Mouse (Mus musculus) kidney, embryonic 15.5 days (tissue): ENCODE measurements around the gene Foxg1. TPM values are rescaled to one million over a fixed set of nuclear protein-coding genes. Genes with fewer than 3 reads are reported as not detected.

Experiments
- ATAC-seq: fragments of 200-750 bp; cut with Nextera tagmentation; replicated peaks from 2 replicates; pipeline ENCODE4 v1.8.0; 2017; ENCODE audit warnings: moderate TSS enrichment; ENCODE audit not compliant: low FRiP score
- H3K27ac ChIP-seq: fragments of 300-500 bp; sonication (generic); 2 replicates; pipeline ENCODE4 v1.5.1; 2015; ENCODE audit warnings: mild to moderate bottlenecking, inconsistent platforms
- H3K27me3 ChIP-seq: fragments of 300-500 bp; sonication (generic); 2 replicates; pipeline ENCODE4 v1.6.1; 2015; ENCODE audit warnings: inconsistent platforms
- H3K36me3 ChIP-seq: fragments of 300-500 bp; sonication (generic); 2 replicates; pipeline ENCODE4 v1.6.1; 2015; ENCODE audit warnings: inconsistent platforms
- H3K4me1 ChIP-seq: fragments of 300-500 bp; sonication (generic); 2 replicates; pipeline ENCODE4 v1.6.1; 2015; ENCODE audit warnings: inconsistent platforms
- H3K4me2 ChIP-seq: fragments of 300-500 bp; sonication (generic); 2 replicates; pipeline ENCODE4 v1.6.1; 2015; ENCODE audit warnings: moderate library complexity, mild to moderate bottlenecking, inconsistent platforms
- H3K4me3 ChIP-seq: fragments of 300-500 bp; sonication (generic); replicated peaks from 2 replicates; pipeline ENCODE4 v1.5.1; 2015; ENCODE audit warnings: mild to moderate bottlenecking, inconsistent platforms
- H3K9ac ChIP-seq: fragments of 300-500 bp; sonication (generic); 2 replicates; pipeline ENCODE4 v1.6.1; 2015; ENCODE audit warnings: mild to moderate bottlenecking, inconsistent platforms
- H3K9me3 ChIP-seq: fragments of 300-500 bp; sonication (generic); replicated peaks from 2 replicates; pipeline ENCODE4 v1.6.1; 2016; ENCODE audit warnings: inconsistent platforms
- WGBS: fragments of 180-500 bp; shearing (Covaris S2); methylation state at CpG from one replicate; pipeline ENCODE4 v1.1.7; 2015; ENCODE audit warnings: mixed read lengths; 5-methylcytosine and 5-hydroxymethylcytosine counted together
- polyA plus RNA-seq: library from polyadenylated mRNA; unstranded; fragments of >200 nt; fragmentation: Nextera tagmentation; extraction: Ambion mirVana; gene quantifications from 2 replicates; pipeline ENCODE4 v1.2.1, GENCODE M21; 2015

Foxg1 gene
- polyA plus RNA-seq, 1 experiment from 2014 or later = not detected

GRCm38 (mm10) chr12:49398163-49398540 is 15.7 kb downstream of the Foxg1 start:
- no peak for ATAC-seq
- Histone ChIP-seq H3K27me3 (peaks cover 79% of the 10 kb centered on the region), H3K9me3 (no peaks in the 10 kb centered on the region), H3K36me3 (no peaks in the 10 kb centered on the region), H3K4me1 (peaks cover 10% of the 10 kb centered on the region), H3K4me2 (no peak overlapping the region), H3K27ac (no peak overlapping the region), H3K9ac (no peak overlapping the region), H3K4me3 (no peak overlapping the region)

GRCm38 (mm10) chr12:49398636-49399035 is 16.2 kb downstream of the Foxg1 start:
- no peaks in the 10 kb centered on the region for H3K9me3 ChIP-seq
- H3K9ac ChIP-seq = no peak overlapping the region
- no peak for ATAC-seq
- no peaks in the 10 kb centered on the region for H3K36me3 ChIP-seq
- no peak overlapping the region for H3K27ac ChIP-seq
- H3K4me3 ChIP-seq = no peak overlapping the region
- peaks cover 82% of the 10 kb centered on the region for H3K27me3 ChIP-seq
- no peak overlapping the region for H3K4me2 ChIP-seq
- 20% methylated on average over 3 of the region's 3 CpGs for whole genome bisulfite sequencing
- peaks cover 10% of the 10 kb centered on the region for H3K4me1 ChIP-seq

DNA sequence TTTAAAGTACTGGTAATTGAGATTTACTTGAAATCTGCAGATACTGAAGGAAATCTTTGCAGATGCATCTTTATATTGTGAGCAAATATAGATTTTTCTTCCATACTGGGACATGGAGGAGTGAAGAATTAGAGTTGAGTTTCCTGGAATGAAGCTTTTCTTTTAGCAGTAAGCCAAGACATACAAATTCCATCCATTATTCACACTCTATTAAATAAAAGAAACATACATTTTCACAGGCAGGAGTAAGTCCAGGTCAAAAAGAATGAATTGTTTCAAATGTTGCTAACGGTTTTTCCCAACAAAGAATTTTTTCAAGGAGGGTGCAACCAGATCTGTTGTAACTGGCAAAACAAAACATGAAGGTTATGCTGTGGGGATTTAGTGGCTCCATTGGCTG is 17.2 kb downstream of the Foxg1 start:
- H3K4me1 ChIP-seq = peaks cover 10% of the 10 kb centered on the region
- H3K4me3 ChIP-seq = no peak overlapping the region
- H3K36me3 ChIP-seq = no peaks in the 10 kb centered on the region
- 8% methylated on average over 1 of the region's 1 CpGs for WGBS
- H3K27me3 ChIP-seq = peaks cover 81% of the 10 kb centered on the region
- no peak overlapping the region for H3K27ac ChIP-seq
- no peak overlapping the region for H3K4me2 ChIP-seq
- no peaks in the 10 kb centered on the region for H3K9me3 ChIP-seq
- no peak for ATAC-seq
- H3K9ac ChIP-seq = no peak overlapping the region

- H3K27me3 ChIP-seq = peaks cover 81% of the 10 kb centered on the region
- H3K4me2 ChIP-seq = no peak overlapping the region
- H3K36me3 ChIP-seq = no peaks in the 10 kb centered on the region
- no peak for ATAC-seq
- no peak overlapping the region for H3K27ac ChIP-seq
- H3K4me1 ChIP-seq = peaks cover 10% of the 10 kb centered on the region
- WGBS = 4% methylated on average over 9 of the region's 9 CpGs
- H3K9me3 ChIP-seq = no peaks in the 10 kb centered on the region
- no peak overlapping the region for H3K9ac ChIP-seq
- no peak overlapping the region for H3K4me3 ChIP-seq
Observed at GRCm38 (mm10) chr12:49400036-49400852, 17.8 kb downstream of the Foxg1 start.

GRCm38 (mm10) chr12:49400853-49401118 is 18.3 kb downstream of the Foxg1 start:
- H3K9ac ChIP-seq = no peak overlapping the region
- H3K4me2 ChIP-seq = peak overlapping the region; percentile 69
- H3K36me3 ChIP-seq = no peaks in the 10 kb centered on the region
- H3K9me3 ChIP-seq = no peaks in the 10 kb centered on the region
- H3K27ac ChIP-seq = no peak overlapping the region
- peaks cover 10% of the 10 kb centered on the region for H3K4me1 ChIP-seq
- ATAC-seq = peak; percentile 86
- under 1% methylated on average over 8 of the region's 8 CpGs for WGBS
- peaks cover 79% of the 10 kb centered on the region for H3K27me3 ChIP-seq
- peak overlapping the region; percentile 42 for H3K4me3 ChIP-seq

- under 1% methylated on average over 63 of the region's 68 CpGs for WGBS
- ATAC-seq = peak; percentile 82
- H3K4me2 ChIP-seq = peak overlapping the region; percentile 69
- H3K27me3 ChIP-seq = peaks cover 78% of the 10 kb centered on the region
- no peak overlapping the region for H3K27ac ChIP-seq
- no peak overlapping the region; the same call in 1 of the 2 replicates for H3K9ac ChIP-seq
- peak overlapping the region; percentile 42 for H3K4me3 ChIP-seq
- H3K4me1 ChIP-seq = peaks cover 10% of the 10 kb centered on the region
- no peaks in the 10 kb centered on the region for H3K36me3 ChIP-seq
- no peaks in the 10 kb centered on the region for H3K9me3 ChIP-seq
Observed at GRCm38 (mm10) chr12:49401119-49401795, 18.8 kb downstream of the Foxg1 start.

DNA sequence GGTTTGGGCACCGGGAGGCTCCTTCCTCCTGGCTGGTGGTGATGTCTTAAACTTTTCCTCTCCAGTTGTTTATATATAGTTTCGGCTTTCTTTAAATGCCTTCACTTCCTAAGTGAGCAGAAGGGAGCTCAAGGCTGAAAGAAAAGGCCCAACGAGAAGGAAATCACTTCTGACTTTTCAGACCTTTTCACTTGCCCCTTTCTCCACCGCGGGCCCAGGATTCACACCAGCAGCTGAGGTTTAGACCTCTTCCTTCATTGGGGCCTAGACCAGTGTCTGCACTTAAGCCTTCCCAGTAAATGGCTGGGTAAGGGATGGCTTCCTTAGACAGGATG is 19.3 kb downstream of the Foxg1 start:
- H3K9ac ChIP-seq = no peak overlapping the region
- H3K27ac ChIP-seq = no peak overlapping the region
- 1% methylated on average over 5 of the region's 5 CpGs for WGBS
- H3K4me2 ChIP-seq = peak overlapping the region; percentile 69
- H3K4me3 ChIP-seq = peak overlapping the region; percentile 42
- peaks cover 77% of the 10 kb centered on the region for H3K27me3 ChIP-seq
- H3K36me3 ChIP-seq = no peaks in the 10 kb centered on the region
- no peaks in the 10 kb centered on the region for H3K9me3 ChIP-seq
- ATAC-seq = no peak
- H3K4me1 ChIP-seq = peaks cover 10% of the 10 kb centered on the region

DNA sequence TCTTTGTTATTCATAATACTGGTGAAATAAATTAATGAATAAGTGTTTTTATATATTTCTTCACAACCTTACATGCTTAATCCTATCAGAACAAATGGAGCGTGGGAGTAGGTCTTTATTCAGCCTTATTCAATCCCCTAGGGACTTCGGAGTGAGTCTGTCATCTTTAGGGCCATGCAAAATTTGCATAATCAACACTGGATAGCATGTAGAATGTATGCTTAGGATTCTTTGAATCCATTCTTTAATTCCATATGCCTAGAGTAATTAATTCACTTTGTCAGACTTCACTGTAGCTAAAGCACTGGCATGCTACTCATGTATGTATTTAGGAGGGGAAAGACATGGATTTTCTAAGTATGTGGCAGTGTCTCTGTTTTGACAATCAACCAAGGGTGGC is 27.4 kb downstream of the Foxg1 start:
- ATAC-seq = no peak
- Histone ChIP-seq H3K4me3 (no peak overlapping the region), H3K27ac (no peak overlapping the region)

GRCm38 (mm10) chr12:49417963-49418362 is 35.5 kb downstream of the Foxg1 start:
- WGBS = 71% methylated on average over 3 of the region's 3 CpGs
- ATAC-seq = no peak
- H3K36me3 ChIP-seq = no peaks in the 10 kb centered on the region
- peaks cover 5% of the 10 kb centered on the region; the same call in 1 of the 2 replicates for H3K27me3 ChIP-seq
- H3K4me1 ChIP-seq = no peaks in the 10 kb centered on the region
- no peak overlapping the region for H3K27ac ChIP-seq
- no peak overlapping the region for H3K4me2 ChIP-seq
- H3K9ac ChIP-seq = no peak overlapping the region
- no peaks in the 10 kb centered on the region for H3K9me3 ChIP-seq
- no peak overlapping the region for H3K4me3 ChIP-seq

More for the DNA sequence above, 27.4 kb downstream of the Foxg1 start:
- Histone ChIP-seq H3K27me3 (peaks cover 27% of the 10 kb centered on the region), H3K4me1 (no peaks in the 10 kb centered on the region), H3K36me3 (no peaks in the 10 kb centered on the region), H3K9me3 (no peaks in the 10 kb centered on the region), H3K4me2 (no peak overlapping the region), H3K9ac (no peak overlapping the region)
- WGBS = 84% methylated on average over 2 of the region's 2 CpGs

Other genes with a start within 250 kb of the Foxg1 start
- not detected in 2 replicates for gene Gm43517, start 2.5 kb downstream of the Foxg1 start, polyA plus RNA-seq